ENCODE assay signal across 7 mouse cellular contexts in the genomic region with DNA sequence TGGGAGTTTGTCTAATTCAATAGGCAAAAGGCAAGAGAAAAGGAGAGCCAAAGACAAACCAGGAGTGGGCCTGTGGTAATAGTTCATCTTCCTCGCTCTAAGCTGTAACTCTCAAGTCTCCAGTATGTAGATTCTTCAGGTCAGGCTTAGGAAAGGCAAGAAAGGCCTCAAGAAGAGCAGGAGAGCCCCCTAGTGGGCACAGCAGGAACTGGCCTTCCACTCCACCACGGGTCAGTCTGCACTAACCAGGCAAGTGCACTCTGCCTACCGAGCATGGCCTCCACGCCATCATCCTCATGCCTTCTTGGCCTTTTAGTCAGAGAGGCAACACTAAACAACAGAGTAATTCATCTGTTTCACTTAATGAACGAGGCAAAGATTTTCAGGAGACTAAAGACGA. TPM values are rescaled to one million over a fixed set of nuclear protein-coding genes. Genes with fewer than 3 reads are reported as not detected.
A peak's percentile ranks its signal among the peaks of the same experiment; 100 is the strongest.
DNase-seq lines count a peak whose midpoint lies in the region; ATAC-seq lines count a peak whose summit lies in the region.

No protein-coding gene starts in this region.

- intact Hi-C loops in left cerebral cortex, postnatal 10 days (cut with DNase I): loop anchor here (5.0 kb wide), 1 partner anchor 56 kb away; no protein-coding TSS in a partner anchor

- peak; percentile 86 for ATAC-seq in inflammation-experienced regulatory T-cells, adult 6 months

- peak; percentile 87 for DNase-seq in R1 (ENCODE audit: low read depth, low spot score)
- DNase-seq in cerebellum, adult 8-10 months: peak; percentile 71
- peak; percentile 52 to 72 for DNase-seq in frontal cortex, postnatal 10 days (ENCODE audit: low spot score in 2 of 2)
- DNase-seq in left cerebral cortex, postnatal 10 days (ENCODE audit: extremely low spot score in 1 of 2, low spot score in 2 of 2): peak; percentile 63 to 75
- peak; percentile 78 for DNase-seq in mesoderm, embryonic 11.5 days (ENCODE audit: low read depth, low spot score)
- peak; percentile 71 for DNase-seq in right cerebral cortex, postnatal 25 days

RNA-seq across cellular contexts. Expression of a gene that starts 23.3 kb away (rescaled TPM):
- 10 to 100 TPM in 1 of 3 experiments, 1 to 10 TPM in 2; 4.9 to 11.5 (median 6.1) TPM for polyA plus RNA-seq in inflammation-experienced regulatory T-cells, adult 6 months (2017; shearing (Covaris generic))
- total RNA-seq in left cerebral cortex, postnatal 10 days (2021): 10 to 100 TPM; 10.5 to 12.8 TPM

Comparison
In these comparisons a context has a peak if more than half of its experiments do, and no peak if none do; other contexts are left out.
1. Peak in every context shown above with its lines: DNase-seq and ATAC-seq.